Mouse (Mus musculus): ENCODE measurements around the gene Scgb3a1. TPM values are rescaled to one million over a fixed set of nuclear protein-coding genes. Genes with fewer than 3 reads are reported as not detected.

The Scgb3a1 gene
- polyA plus RNA-seq, 1 experiment from 2014 or later = not detected

- Histone ChIP-seq H3K4me3 (ENCODE audit: low read depth, low read length) (no peak overlapping the region), H3K9me3 (ENCODE audit: control insufficient read depth, low read length) (no peaks in the 10 kb centered on the region), H3K9ac (ENCODE audit: low read depth, low read length) (no peak overlapping the region), H3K4me1 (ENCODE audit: control insufficient read depth, insufficient read depth, low read length) (peaks cover 6% of the 10 kb centered on the region), H3K36me3 (ENCODE audit: control insufficient read depth, insufficient read depth, low read length) (peaks cover 63% of the 10 kb centered on the region), H3K4me2 (ENCODE audit: low read depth, low read length) (no peak overlapping the region), H3K27me3 (replicated peaks; ENCODE audit: control insufficient read depth, insufficient read depth, low read length) (no peaks in the 10 kb centered on the region), H3K27ac (replicated peaks; ENCODE audit: low read depth, low read length) (no peak overlapping the region)
- 72% methylated on average over 8 of the region's 8 CpGs for WGBS
- ATAC-seq (ENCODE audit: low read depth) (no peak), DNase-seq (ENCODE audit: low spot score) (no peak)
These were observed 41.4 kb downstream of the Scgb3a1 start for GRCm38 (mm10) chr11:49704804-49705203.

GRCm38 (mm10) chr11:49707834-49708233, 44.4 kb downstream of the Scgb3a1 start:
- ATAC-seq (ENCODE audit: low read depth) (no peak), DNase-seq (ENCODE audit: low spot score) (no peak)
- Histone ChIP-seq H3K9me3 (ENCODE audit: control insufficient read depth, low read length) (no peaks in the 10 kb centered on the region), H3K4me2 (ENCODE audit: low read depth, low read length) (no peak overlapping the region), H3K4me1 (ENCODE audit: control insufficient read depth, insufficient read depth, low read length) (peaks cover 18% of the 10 kb centered on the region), H3K9ac (ENCODE audit: low read depth, low read length) (no peak overlapping the region), H3K27me3 (replicated peaks; ENCODE audit: control insufficient read depth, insufficient read depth, low read length) (no peaks in the 10 kb centered on the region), H3K36me3 (ENCODE audit: control insufficient read depth, insufficient read depth, low read length) (peaks cover 44% of the 10 kb centered on the region), H3K27ac (replicated peaks; ENCODE audit: low read depth, low read length) (no peak overlapping the region), H3K4me3 (ENCODE audit: low read depth, low read length) (no peak overlapping the region)
- WGBS = 73% methylated on average over 2 of the region's 2 CpGs

- Histone ChIP-seq H3K9me3 (ENCODE audit: control insufficient read depth, low read length) (no peaks in the 10 kb centered on the region), H3K4me2 (ENCODE audit: low read depth, low read length) (peak overlapping the region; percentile 72), H3K4me3 (ENCODE audit: low read depth, low read length) (peak overlapping the region; percentile 96), H3K4me1 (ENCODE audit: control insufficient read depth, insufficient read depth, low read length) (peaks cover 18% of the 10 kb centered on the region), H3K27ac (replicated peaks; ENCODE audit: low read depth, low read length) (no peak overlapping the region), H3K27me3 (replicated peaks; ENCODE audit: control insufficient read depth, insufficient read depth, low read length) (no peaks in the 10 kb centered on the region), H3K36me3 (ENCODE audit: control insufficient read depth, insufficient read depth, low read length) (peaks cover 23% of the 10 kb centered on the region), H3K9ac (ENCODE audit: low read depth, low read length) (peak overlapping the region; percentile 98; the same call in 1 of the 2 replicates)
- 49% methylated on average over 2 of the region's 2 CpGs for WGBS
- DNase-seq (ENCODE audit: low spot score) (no peak), ATAC-seq (ENCODE audit: low read depth) (no peak)
These were observed 47.3 kb downstream of the Scgb3a1 start for GRCm38 (mm10) chr11:49710664-49711063.

GRCm38 (mm10) chr11:49711981-49712554, 48.7 kb downstream of the Scgb3a1 start:
- H3K36me3 ChIP-seq (ENCODE audit: control insufficient read depth, insufficient read depth, low read length) = peaks cover 9% of the 10 kb centered on the region; the same call in 1 of the 2 replicates
- peak overlapping the region; percentile 72 for H3K4me2 ChIP-seq (ENCODE audit: low read depth, low read length)

GRCm38 (mm10) chr11:49712555-49713335, 49.3 kb downstream of the Scgb3a1 start, which contains the start of gene Cnot6:
Gene Cnot6, minus strand, starts transcription at chr11:49712723.
- Histone ChIP-seq H3K4me2 (ENCODE audit: low read depth, low read length) (peak within 1 kb of the TSS; percentile 72), H3K4me3 (ENCODE audit: low read depth, low read length) (peak within 1 kb of the TSS; percentile 96), H3K9me3 (ENCODE audit: control insufficient read depth, low read length) (no peaks in the 10 kb centered on the region), H3K27me3 (replicated peaks; ENCODE audit: control insufficient read depth, insufficient read depth, low read length) (no peaks in the 10 kb centered on the region), H3K27ac (replicated peaks; ENCODE audit: low read depth, low read length) (peak within 1 kb of the TSS; percentile 93), H3K9ac (ENCODE audit: low read depth, low read length) (peak within 1 kb of the TSS; percentile 98), H3K36me3 (ENCODE audit: control insufficient read depth, insufficient read depth, low read length) (peaks cover 5% of the 10 kb centered on the region; the same call in 1 of the 2 replicates), H3K4me1 (ENCODE audit: control insufficient read depth, insufficient read depth, low read length) (peaks cover 18% of the 10 kb centered on the region)
- ATAC-seq (ENCODE audit: low read depth) (peak; percentile 98), DNase-seq (ENCODE audit: low spot score) (peak; percentile 98)
- WGBS = under 1% methylated on average over 24 of the region's 65 CpGs

More at GRCm38 (mm10) chr11:49711981-49712554, 48.7 kb downstream of the Scgb3a1 start:
- Histone ChIP-seq H3K27ac (replicated peaks; ENCODE audit: low read depth, low read length) (peak overlapping the region; percentile 93), H3K4me3 (ENCODE audit: low read depth, low read length) (peak overlapping the region; percentile 96), H3K9me3 (ENCODE audit: control insufficient read depth, low read length) (no peaks in the 10 kb centered on the region), H3K9ac (ENCODE audit: low read depth, low read length) (peak overlapping the region; percentile 98), H3K4me1 (ENCODE audit: control insufficient read depth, insufficient read depth, low read length) (peaks cover 18% of the 10 kb centered on the region), H3K27me3 (replicated peaks; ENCODE audit: control insufficient read depth, insufficient read depth, low read length) (no peaks in the 10 kb centered on the region)
- WGBS = 0% methylated on average over 14 of the region's 70 CpGs
- ATAC-seq (ENCODE audit: low read depth) = peak; percentile 34
- peak; percentile 50 for DNase-seq (ENCODE audit: low spot score)

GRCm38 (mm10) chr11:49713336-49714334, 50.2 kb downstream of the Scgb3a1 start:
- H3K27ac ChIP-seq (replicated peaks; ENCODE audit: low read depth, low read length) = peak overlapping the region; percentile 90
- 22% methylated on average over 20 of the region's 20 CpGs for WGBS
- peaks cover 18% of the 10 kb centered on the region for H3K4me1 ChIP-seq (ENCODE audit: control insufficient read depth, insufficient read depth, low read length)
- peak overlapping the region; percentile 96 for H3K4me3 ChIP-seq (ENCODE audit: low read depth, low read length)
- peak overlapping the region; percentile 66 for H3K4me2 ChIP-seq (ENCODE audit: low read depth, low read length)
- no peaks in the 10 kb centered on the region for H3K27me3 ChIP-seq (replicated peaks; ENCODE audit: control insufficient read depth, insufficient read depth, low read length)
- H3K36me3 ChIP-seq (ENCODE audit: control insufficient read depth, insufficient read depth, low read length) = peaks cover 4% of the 10 kb centered on the region; the same call in 1 of the 2 replicates
- peak; percentile 24 for ATAC-seq (ENCODE audit: low read depth)
- DNase-seq (ENCODE audit: low spot score) = peak; percentile 72
- no peaks in the 10 kb centered on the region for H3K9me3 ChIP-seq (ENCODE audit: control insufficient read depth, low read length)
- H3K9ac ChIP-seq (ENCODE audit: low read depth, low read length) = peak overlapping the region; percentile 98

Measured in embryonic facial prominence, embryonic 14.5 days (tissue).